Mouse (Mus musculus) erythroblast, adult 5-6 weeks (primary cell): ENCODE measurements around the gene Cfap65. TPM values are rescaled to one million over a fixed set of nuclear protein-coding genes. Genes with fewer than 3 reads are reported as not detected.

Experiments used
- total RNA-seq, 2 experiments: library from RNA; stranded (forward) in 1 of 2; stranded (reverse) in 1 of 2; fragments of 150-400 nt in 1 of 2; fragments of 200-764, 138-1000 nt in 1 of 2; gene quantifications; 2 replicates each; pipeline versions ENCODE4 v1.2.3 to v1.2.4; 2015 to 2017; ENCODE audit warnings: low replicate concordance in 2 of 2

Cfap65 gene
- total RNA-seq, 2 experiments from 2014 or later, result not detected

Other genes with a start within 250 kb of the Cfap65 start
- gene Cyp27a1, start 222.0 kb downstream of the Cfap65 start, total RNA-seq (2015; ENCODE audit: low replicate concordance), result 10.0 and 16.7 TPM in 2 replicates
- 5.1 and 6.7 TPM in 2 replicates for gene Cyp27a1, start 222.0 kb downstream of the Cfap65 start, total RNA-seq (2017; ENCODE audit: low replicate concordance)
- gene Prkag3, start 186.4 kb downstream of the Cfap65 start, total RNA-seq (2015; ENCODE audit: low replicate concordance), result not detected in 2 replicates
- 0.14 TPM in 1 of 2 replicates, not detected in the other for gene Prkag3, start 186.4 kb downstream of the Cfap65 start, total RNA-seq (2017; ENCODE audit: low replicate concordance)
- gene Wnt6, start 163.7 kb downstream of the Cfap65 start, total RNA-seq (2015; ENCODE audit: low replicate concordance), result not detected in 2 replicates
- not detected in 2 replicates for gene Wnt6, start 163.7 kb downstream of the Cfap65 start, total RNA-seq (2017; ENCODE audit: low replicate concordance)
- gene Wnt10a, start 144.1 kb downstream of the Cfap65 start, total RNA-seq (2015; ENCODE audit: low replicate concordance), result not detected in 2 replicates
- not detected in 2 replicates for gene Wnt10a, start 144.1 kb downstream of the Cfap65 start, total RNA-seq (2017; ENCODE audit: low replicate concordance)
- not detected in 2 replicates for gene Cdk5r2, start 80.7 kb downstream of the Cfap65 start, total RNA-seq (2015; ENCODE audit: low replicate concordance)
- gene Cdk5r2, start 80.7 kb downstream of the Cfap65 start, total RNA-seq (2017; ENCODE audit: low replicate concordance), result not detected in 2 replicates
- not detected in 2 replicates for gene Fev, start 50.2 kb downstream of the Cfap65 start, total RNA-seq (2015; ENCODE audit: low replicate concordance)
- gene Fev, start 50.2 kb downstream of the Cfap65 start, total RNA-seq (2017; ENCODE audit: low replicate concordance), result not detected in 2 replicates
- gene Cryba2, start 42.5 kb downstream of the Cfap65 start, total RNA-seq (2015; ENCODE audit: low replicate concordance), result not detected in 2 replicates
- not detected in 2 replicates for gene Cryba2, start 42.5 kb downstream of the Cfap65 start, total RNA-seq (2017; ENCODE audit: low replicate concordance)
- gene Ihh, start 16.1 kb upstream of the Cfap65 start, total RNA-seq (2015; ENCODE audit: low replicate concordance), result not detected in 2 replicates
- 0.28 TPM in 1 of 2 replicates, not detected in the other for gene Ihh, start 16.1 kb upstream of the Cfap65 start, total RNA-seq (2017; ENCODE audit: low replicate concordance)
- 0.77 and 8.2 TPM in 2 replicates for gene Nhej1, start 189.6 kb upstream of the Cfap65 start, total RNA-seq (2015; ENCODE audit: low replicate concordance)
- gene Nhej1, start 189.6 kb upstream of the Cfap65 start, total RNA-seq (2017; ENCODE audit: low replicate concordance), result 4.0 and 10.0 TPM in 2 replicates
- gene Slc23a3, start 198.3 kb upstream of the Cfap65 start, total RNA-seq (2015; ENCODE audit: low replicate concordance), result 1.3 and 3.5 TPM in 2 replicates
- 0.28 and 0.60 TPM in 2 replicates for gene Slc23a3, start 198.3 kb upstream of the Cfap65 start, total RNA-seq (2017; ENCODE audit: low replicate concordance)
- gene Cnppd1, start 207.1 kb upstream of the Cfap65 start, total RNA-seq (2015; ENCODE audit: low replicate concordance), result 41.6 and 42.7 TPM in 2 replicates
- gene Cnppd1, start 207.1 kb upstream of the Cfap65 start, total RNA-seq (2017; ENCODE audit: low replicate concordance), result 135 and 169 TPM in 2 replicates
- 30.7 and 38.0 TPM in 2 replicates for gene Retreg2, start 207.2 kb upstream of the Cfap65 start, total RNA-seq (2015; ENCODE audit: low replicate concordance)
- 45.0 and 54.0 TPM in 2 replicates for gene Retreg2, start 207.2 kb upstream of the Cfap65 start, total RNA-seq (2017; ENCODE audit: low replicate concordance)
- 15.9 and 28.2 TPM in 2 replicates for gene Zfand2b, start 233.0 kb upstream of the Cfap65 start, total RNA-seq (2015; ENCODE audit: low replicate concordance)
- gene Zfand2b, start 233.0 kb upstream of the Cfap65 start, total RNA-seq (2017; ENCODE audit: low replicate concordance), result 43.3 and 49.6 TPM in 2 replicates
- 78.2 and 93.0 TPM in 2 replicates for gene Abcb6, start 244.8 kb upstream of the Cfap65 start, total RNA-seq (2015; ENCODE audit: low replicate concordance)
- 62.9 and 70.7 TPM in 2 replicates for gene Abcb6, start 244.8 kb upstream of the Cfap65 start, total RNA-seq (2017; ENCODE audit: low replicate concordance)